Mouse (Mus musculus) kidney, adult 18-20 months (tissue): ENCODE measurements around the gene Lcn2.

ENCODE experiments used
- DNase-seq: peaks from one replicate; pipeline ENCODE4 v3.0.0; 2021

The Lcn2 gene

DNA sequence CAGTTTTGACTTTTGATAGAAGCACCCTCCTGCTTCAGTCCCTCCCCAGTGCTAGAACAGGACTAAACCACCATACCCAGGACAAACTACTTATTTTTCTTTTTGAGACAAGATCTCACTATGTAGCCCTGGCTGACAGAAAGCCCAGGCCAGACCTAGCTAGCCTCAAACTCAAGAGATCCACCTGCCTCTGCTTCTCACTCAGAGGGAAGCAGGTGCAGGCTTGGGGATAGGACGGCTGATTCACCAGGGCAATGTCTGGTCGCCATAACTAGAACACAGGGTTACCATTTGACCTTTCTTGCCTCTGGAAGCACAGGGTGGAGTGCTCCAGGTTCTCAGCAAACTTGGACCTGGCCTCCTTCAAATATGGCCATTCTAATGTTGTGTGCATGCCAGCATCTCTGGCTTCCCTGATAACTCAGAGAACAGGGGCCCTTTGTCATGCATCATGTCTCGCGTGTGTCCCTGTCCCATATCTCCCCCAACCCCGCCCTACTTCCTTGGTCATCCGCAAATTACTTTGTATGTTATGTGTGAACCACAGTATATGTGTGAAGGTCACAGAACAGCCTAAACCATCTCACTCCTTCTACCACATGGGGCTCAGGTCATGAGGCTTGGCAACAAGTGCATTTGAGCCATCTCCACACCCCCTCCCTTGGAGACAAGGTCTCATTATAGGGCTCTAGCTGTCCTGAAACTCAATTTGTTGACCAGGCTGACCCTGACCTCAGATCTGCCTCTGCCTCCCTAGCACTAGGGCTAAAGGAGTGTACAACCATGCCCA is 24.9 kb upstream of the Lcn2 start:
- DNase-seq = no peak

GRCm38 (mm10) chr2:32411407-32411806 is 23.4 kb upstream of the Lcn2 start:
- no peak for DNase-seq

DNA sequence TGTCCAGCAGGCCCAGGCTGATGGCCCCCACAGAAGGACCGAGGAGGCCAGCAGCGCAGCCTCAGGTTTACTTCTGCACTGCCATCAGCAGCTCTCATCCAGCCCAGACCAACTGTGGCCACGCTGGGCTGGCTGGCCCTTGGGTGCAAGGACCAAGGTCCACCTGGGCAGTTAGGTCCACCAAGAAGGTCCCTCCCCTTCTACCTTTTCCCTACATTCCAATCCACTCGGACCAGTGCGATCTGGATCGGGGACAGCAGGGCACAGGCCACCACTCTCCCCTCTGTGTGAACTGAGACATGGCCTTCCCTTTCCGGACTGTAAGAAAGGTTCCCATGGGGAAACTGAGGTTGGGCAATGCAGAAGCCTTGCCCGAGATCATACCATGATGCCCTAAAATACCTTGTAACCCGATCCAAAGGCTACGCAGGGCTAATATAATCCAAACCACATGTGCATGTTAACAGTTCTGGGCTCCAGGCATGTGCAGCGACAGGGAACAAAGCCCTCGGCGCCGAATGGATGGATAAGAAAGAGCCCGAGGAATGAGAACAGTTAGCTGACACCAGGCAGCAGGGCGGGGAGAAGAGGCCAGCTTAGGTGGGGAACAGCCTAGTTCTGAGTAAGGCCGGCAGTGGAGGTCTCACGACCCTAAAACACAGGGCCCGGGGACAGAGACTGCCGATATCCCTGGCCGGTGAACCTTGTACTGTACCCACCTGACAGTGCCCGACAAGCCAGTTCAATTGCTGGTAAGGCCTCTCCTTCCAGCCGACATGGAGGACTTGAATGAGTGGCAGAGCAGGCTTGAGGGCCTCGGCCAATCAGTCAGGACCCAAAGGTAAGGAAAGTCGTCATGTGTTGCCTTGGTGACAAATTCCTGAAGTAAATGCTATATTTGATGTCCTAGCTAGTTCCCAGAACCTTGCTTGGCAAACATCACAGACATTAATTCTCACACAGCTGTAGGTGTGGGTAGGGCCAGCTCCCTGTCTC is 20.7 kb upstream of the Lcn2 start:
- peak; percentile 83 for DNase-seq

DNA sequence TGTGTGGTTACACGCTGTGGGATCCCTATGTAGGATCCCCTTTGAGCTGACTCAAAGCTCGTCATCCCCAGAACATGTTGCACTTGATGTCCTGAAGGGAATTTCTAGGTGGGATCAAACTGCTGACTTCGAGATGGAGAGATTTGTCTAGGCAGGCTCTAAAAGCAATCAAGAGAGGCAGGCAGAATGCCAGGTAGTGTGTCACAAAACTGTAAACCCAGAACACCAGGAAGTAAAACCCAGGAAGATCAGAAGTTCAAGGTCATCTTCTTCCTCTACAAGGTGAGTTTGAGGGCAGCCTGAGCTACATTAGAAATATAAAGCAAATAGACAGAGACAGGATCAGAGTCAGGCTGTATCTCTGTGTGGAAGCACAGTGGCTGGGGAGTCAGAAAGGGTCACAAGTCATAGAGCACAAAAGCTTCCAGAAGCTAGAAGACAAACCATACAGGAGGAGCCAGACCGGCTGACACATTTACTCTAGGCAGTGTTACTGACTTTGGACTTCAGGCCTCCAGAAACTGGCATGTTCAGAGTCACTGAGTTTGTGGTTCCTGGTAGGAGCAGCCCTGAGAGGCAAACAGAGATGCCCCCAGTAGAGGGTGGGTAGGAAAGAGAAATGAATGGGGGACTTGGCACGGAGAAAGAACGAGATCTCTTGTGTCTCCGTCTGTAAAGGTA is 19.2 kb upstream of the Lcn2 start:
- peak; percentile 52 for DNase-seq

GRCm38 (mm10) chr2:32404663-32405062 is 16.6 kb upstream of the Lcn2 start:
- peak; percentile 97 for DNase-seq

DNA sequence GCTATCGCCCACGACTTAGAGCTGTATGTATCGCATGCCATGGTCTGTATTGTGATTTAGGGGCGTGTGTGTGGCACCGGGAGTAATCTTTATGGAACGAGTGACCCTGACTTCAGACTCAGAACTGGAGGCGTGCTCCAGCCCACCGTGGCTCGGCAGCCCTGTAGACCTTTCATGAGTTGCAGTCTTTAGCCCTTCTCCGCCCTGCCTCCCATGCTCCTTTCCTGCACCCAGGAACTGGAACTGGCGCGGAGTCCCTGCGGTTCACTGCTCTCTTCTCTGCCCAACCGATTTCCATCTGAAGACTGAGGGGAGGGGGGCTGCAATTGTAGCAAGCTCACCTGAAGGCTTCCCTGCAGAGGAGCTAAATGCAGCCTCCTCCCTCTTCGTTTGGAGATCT is 8.6 kb upstream of the Lcn2 start:
- DNase-seq = no peak

- peak; percentile 92 for DNase-seq
These were observed 8.0 kb upstream of the Lcn2 start for GRCm38 (mm10) chr2:32395946-32396621.

- DNase-seq = peak; percentile 98
These were observed 7.5 kb upstream of the Lcn2 start, which contains the start of gene Ptges2 for GRCm38 (mm10) chr2:32395484-32395945. TSS of gene Ptges2 (plus strand) at chr2:32395896.

DNA sequence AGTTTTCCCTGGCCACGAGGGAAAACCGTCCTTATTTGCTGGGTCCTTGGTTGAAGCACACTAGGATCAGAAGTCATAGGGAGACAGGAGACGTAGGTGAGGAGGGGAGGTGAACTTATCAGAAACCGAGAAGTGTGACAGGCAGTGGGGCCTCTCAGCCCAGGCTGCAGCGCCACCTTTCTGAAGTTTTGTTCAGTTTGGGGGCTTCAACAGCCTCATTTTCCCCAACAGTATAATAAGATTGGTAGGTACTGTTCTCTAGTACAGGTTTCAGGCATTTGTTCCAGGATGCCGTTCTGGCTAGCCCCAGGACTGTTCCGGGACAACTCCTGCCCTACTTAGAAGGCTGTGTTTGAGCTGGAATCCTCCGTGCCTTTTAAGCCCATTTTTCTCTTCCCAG is 6.9 kb upstream of the Lcn2 start:
- no peak for DNase-seq

DNA sequence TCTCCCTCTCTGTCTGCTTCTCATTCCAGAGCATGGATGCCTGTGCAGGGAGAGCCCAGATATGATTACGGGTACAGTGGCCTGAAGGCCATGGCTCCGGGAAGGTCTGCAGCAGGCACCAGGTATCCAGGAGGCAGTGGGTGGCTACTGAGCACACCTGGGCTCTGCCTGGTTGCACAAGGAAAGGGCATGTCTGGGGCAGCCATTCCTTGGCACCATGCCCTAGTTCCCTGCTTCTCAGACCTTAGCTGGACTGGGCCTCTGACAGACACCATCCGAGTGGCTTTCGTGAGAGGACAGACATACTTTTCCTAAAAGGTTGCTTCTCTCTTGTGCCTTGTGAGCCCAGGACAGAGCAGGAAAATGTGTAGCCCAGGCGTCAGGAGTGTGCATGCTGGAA is 4.0 kb upstream of the Lcn2 start:
- DNase-seq = peak; percentile 78

- DNase-seq = peak; percentile 25
These were observed 2.8 kb upstream of the Lcn2 start for GRCm38 (mm10) chr2:32390871-32391270.

DNA sequence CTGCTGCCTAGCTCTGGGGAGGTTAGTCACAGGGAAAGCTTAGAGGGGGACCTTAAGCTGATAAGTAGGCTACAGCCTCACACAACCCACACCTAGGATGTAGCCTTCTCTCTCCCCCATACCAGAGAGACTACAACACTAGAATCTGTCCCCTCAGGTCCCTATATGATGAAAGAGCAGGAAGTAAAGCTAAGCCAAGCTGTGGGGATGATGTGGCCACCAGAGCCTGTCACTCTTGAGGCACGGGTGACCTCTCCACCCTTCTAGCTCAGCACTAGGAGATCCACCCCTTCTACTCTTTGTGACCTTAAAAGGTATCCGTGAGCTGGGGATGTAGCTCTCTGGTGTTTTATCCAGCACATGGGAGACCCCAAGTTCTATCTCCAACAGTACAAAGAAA is 1.1 kb upstream of the Lcn2 start:
- no peak for DNase-seq

DNA sequence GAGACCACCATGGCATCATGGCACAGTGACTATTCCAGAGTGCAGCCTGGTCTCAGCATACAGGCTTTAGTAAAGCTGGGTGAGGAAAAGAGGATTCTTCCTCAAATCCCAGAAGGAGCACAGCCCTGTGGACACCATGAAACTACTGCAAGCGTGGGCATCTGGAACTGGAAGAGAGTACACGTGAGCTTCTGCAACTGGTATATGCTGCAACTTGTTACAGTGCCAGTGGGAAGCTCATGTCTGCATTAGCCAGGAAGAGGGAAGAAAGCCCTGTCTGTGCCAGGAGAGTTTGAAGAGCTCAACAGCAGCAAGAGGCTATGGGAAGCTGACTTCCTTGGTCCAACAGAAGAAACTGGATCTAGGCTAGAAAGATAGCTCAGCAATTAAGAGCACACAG is 5.4 kb downstream of the Lcn2 start:
- DNase-seq = no peak

- peak; percentile 96 for DNase-seq
These were observed 6.3 kb downstream of the Lcn2 start, which contains the start of gene 1110008P14Rik for GRCm38 (mm10) chr2:32381775-32382223. TSS of gene 1110008P14Rik (minus strand) at chr2:32381938.

GRCm38 (mm10) chr2:32381141-32381774 is 6.8 kb downstream of the Lcn2 start:
- no peak for DNase-seq

- DNase-seq = no peak
These were observed 8.0 kb downstream of the Lcn2 start for GRCm38 (mm10) chr2:32380001-32380500.

DNA sequence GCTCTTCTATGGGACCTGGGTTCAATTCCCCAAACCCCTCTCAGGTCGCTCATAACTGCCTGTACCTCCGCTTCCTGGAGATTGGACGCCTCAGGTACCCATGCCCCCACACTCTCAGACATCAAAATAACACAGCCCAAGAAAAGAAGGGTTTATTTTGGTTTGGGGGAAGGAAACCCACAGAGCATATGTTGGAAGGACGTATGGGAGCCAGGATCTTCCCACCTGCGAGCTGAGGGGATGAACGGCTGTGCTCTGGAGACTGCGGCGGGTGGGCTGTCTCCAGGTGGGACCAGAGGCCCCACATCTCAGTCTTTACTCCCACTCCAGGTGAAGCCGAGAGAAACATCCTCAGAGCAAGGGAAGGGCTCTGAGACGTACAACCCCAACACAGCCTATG is 11.1 kb downstream of the Lcn2 start:
- DNase-seq = no peak

DNA sequence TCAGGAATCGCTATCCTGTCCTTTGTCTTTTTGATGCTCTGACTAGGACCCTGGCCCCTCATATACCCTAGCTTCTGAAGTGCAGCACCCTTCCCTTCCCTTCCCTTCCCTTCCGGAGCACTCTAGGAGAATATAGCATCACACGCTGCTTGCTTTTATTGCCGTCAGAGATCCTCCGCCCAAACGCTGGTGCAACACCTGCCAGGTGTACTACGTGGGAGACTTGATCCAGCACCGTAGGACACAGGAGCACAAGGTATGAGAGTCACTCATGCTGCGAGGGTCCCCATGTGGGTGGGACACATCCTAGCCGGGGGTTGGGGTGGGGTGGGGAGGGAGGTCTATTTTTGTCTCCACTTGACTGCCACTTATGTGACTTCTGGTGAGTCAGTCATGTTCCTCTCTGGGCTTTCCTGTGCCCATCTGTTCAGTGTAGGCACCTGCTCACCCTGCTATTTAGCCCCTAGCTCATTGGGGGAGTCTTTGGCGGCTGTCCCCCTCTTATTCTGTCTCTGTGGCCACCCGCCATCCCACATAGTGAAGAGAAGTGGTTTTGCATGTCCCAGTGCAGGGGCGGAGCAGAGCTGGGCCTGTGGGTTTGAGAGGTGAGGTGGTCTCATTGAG is 12.6 kb downstream of the Lcn2 start:
- no peak for DNase-seq

DNA sequence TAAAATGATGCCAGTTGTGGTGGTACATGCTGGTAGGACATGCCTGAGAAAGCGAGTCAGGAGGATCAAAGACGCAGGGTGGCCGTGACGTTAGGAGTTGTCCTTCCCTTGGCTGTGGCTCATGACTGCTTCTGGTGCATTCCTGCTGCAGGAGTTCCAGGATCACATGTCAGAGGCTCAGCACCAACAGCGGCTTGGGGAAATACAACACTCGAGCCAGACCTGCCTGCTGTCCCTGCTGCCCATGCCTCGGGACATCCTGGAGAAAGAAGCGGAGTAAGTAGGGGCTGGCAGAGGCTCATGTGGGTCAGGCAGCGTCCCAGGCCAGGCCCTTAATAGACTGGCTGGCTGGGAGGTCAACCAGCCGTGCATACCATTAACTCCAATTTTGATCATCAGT is 13.9 kb downstream of the Lcn2 start:
- no peak for DNase-seq

DNA sequence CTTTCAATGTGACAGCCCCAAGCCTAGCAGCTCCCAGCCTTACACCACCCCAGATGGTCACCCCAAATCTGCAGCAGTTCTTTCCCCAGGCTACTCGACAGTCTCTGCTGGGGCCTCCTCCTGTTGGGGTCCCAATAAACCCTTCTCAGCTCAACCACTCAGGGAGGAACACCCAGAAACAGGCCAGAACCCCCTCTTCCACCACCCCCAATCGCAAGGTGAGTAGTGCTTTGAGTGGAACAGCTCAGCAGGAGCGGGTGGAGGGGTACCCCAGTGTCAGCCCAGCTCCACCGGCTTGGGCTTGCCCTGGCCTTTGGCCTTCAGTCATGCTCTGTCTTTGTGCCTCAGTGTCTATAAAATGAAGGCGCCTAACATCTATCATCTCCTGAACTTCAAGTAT is 20.7 kb downstream of the Lcn2 start:
- no peak for DNase-seq

DNA sequence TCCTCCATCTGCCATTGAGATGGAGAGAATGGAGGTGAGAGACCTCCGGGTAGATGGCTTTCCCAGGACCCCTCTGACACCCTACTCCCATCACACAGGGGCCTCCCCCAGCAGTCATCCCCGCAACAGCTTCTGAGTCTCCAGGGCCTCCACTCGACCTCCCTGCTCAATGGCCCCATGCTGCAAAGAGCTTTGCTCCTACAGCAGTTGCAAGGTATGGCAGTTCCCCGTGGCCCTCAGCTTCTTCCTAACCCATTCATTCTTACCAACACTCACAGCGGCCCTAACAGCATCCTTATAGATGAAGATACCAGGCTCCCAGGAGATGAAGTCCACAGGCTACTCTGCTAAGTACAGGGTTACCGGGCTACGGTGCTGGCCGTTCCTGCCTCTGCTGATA is 23.9 kb downstream of the Lcn2 start:
- DNase-seq = no peak
